Mouse (Mus musculus): ENCODE results near the gene Gm49405.

The Gm49405 gene

GRCm38 (mm10) chr19:3988066-3988465, 12.4 kb upstream of the Gm49405 start:
- DNase-seq: no peak

GRCm38 (mm10) chr19:3988750-3989149, 11.7 kb upstream of the Gm49405 start:
- no peak for DNase-seq

GRCm38 (mm10) chr19:3990804-3991203, 9.6 kb upstream of the Gm49405 start:
- DNase-seq: no peak

DNA sequence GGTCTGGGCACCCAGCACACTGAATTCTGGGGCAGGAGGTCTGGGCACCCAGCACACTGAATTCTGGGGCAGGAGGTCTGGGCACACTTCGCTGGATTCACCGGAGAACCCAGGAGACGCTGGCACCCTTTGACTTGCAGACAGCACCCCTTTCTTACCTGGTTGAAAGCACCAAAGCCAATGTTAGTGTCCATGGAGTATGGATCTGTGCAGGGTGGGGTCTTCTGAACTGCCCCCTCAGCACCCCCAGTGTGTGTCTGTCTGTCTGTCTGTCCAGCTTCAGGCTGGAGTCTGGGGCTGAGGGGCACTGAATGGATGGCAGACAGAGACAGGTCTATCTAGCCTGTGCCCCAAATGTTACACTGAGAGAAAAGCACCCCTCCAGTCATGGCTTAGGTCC, 8.9 kb upstream of the Gm49405 start:
- DNase-seq: no peak

DNA sequence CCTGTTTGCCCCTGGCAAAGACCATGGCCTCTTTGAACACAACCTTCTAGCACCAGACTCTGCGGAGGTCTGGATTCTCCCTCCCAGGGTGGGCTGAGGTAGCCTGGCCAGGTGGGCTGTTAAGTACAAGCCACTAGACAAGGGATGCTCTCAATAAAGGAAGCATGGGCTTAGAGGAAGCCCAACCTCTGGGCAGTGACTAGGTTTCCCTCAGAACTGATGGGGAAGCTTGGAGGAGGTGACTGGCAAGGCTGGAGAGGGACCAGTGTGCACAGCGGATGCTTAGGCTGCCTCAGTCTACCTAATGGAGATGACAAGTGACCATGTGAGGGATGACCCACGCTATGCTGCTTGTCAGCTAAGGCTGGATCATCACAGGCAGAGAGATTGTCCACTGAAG, 8.5 kb upstream of the Gm49405 start:
- DNase-seq: no peak

GRCm38 (mm10) chr19:3992416-3992815, 8.0 kb upstream of the Gm49405 start, which contains the start of gene Tbx10:
Tbx10 (plus strand) TSS chr19:3992752.
- no peak for DNase-seq

DNA sequence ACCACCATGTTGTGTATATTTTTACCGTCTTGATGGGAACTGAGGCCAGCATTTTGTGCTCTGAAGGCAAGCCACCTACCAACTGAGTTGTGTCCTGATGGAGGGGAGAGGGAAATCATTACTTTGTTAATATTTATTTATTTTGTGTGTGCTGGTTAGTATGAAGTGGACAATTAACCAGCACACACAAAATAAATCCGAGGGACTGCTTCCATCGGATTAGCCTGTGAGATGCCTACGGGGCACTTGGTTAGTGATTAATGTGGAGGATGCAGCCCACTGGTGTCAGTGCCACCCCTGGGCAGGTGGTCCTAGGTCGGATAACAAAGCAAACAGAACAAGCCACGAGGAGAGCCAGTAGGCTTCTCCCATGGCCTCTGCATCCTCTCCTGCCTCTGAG, 5.5 kb upstream of the Gm49405 start:
- no peak for DNase-seq

GRCm38 (mm10) chr19:3995505-3995904, 4.9 kb upstream of the Gm49405 start:
- no peak for DNase-seq

DNA sequence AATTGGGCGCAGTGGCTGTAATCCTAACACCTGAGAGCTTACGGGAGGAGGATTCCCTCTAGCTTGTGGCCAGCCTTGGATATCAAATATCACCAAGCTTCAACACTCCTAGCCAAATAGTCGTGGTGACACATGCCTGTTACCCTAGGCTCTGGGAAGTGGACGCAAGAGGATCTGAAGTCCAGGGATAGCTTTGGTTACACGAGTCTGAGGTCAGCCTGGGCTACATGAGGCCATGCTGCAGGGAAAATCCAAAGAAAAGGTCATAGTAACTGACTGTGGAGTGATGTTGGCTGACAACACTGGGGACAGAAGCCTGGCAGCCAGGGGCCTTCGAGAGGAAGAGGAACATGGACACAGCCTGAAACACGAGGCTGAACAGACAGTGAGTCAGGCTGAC, 4.3 kb upstream of the Gm49405 start:
- no peak for DNase-seq

DNA sequence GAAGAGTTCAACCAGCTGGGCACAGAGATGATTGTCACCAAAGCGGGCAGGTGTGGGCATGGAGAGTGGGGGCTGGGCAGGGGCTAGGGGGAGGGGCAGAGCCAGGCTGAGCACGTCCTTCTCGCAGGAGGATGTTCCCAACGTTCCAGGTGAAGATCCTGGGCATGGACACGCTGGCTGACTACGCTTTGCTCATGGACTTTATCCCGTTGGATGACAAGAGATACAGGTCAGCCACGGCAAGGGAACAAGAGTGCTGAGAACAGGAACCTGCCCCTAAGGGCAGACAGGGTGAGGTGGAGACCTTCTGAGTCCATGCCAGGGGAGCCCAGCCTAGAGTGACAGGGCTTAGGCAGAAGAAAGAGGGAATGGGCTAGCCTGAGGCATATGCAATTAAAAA, 3.7 kb upstream of the Gm49405 start:
- DNase-seq: no peak

- DNase-seq: no peak
These were observed 3.2 kb upstream of the Gm49405 start for GRCm38 (mm10) chr19:3997231-3997630.

GRCm38 (mm10) chr19:3998335-3998734, 2.1 kb upstream of the Gm49405 start:
- DNase-seq: no peak

DNA sequence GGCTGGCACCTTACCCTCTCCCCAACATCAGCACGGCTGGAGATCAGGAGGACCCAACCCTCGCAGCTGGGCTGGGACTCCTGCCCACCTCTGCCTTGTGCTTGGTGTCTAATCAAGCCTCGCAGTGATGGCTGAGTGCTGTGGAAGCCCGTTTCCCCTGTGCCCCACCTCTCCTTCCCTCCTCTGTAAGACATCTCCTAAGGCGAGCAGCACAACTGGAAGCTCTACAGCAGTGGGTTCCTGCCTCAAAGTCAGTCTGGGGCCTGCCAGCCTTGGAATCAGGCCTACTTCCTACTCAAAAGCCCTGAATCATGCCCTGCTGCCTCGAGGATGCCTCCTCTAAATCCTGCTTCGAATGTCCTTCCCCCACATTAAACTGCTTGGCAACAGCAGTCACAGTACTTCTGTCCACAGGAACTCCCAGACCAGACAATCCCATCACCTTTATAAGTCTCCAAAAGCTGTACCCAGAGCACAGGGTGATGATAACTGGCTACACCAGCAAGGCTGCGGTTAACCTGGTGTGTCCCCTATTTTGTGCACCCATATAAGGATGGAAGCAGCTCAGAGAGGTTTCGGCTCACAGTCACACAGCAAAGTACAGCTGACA, 1.2 kb upstream of the Gm49405 start:
- no peak for DNase-seq

GRCm38 (mm10) chr19:4000949-4001525, 611 bp downstream of the Gm49405 start:
- DNase-seq: no peak

- no peak for DNase-seq
These were observed 1.3 kb downstream of the Gm49405 start for GRCm38 (mm10) chr19:4001752-4002151.

DNA sequence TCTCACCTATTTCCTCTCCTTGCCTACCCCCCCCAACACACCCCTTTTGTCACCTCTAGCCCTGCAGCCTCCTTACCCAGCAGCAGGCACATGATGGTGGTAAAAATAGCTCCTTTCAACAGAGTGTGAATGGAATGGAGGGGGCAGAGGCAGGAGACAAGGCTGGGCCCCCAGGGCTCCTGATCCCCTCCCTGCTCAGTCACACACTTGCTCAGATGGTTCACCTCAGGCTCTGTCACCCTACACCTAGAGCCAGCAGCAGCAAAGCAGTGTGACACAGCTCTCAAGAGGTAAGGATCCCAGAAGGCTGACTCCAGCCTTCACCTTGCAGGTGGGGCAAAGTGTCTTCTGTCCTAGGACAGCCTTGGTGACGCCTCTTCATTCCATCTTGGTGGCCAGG, 2.7 kb downstream of the Gm49405 start, which contains the start of gene Doc2g:
Doc2g (plus strand) TSS at position 202 of the 400 bp plus-strand sequence.
- no peak for DNase-seq

DNA sequence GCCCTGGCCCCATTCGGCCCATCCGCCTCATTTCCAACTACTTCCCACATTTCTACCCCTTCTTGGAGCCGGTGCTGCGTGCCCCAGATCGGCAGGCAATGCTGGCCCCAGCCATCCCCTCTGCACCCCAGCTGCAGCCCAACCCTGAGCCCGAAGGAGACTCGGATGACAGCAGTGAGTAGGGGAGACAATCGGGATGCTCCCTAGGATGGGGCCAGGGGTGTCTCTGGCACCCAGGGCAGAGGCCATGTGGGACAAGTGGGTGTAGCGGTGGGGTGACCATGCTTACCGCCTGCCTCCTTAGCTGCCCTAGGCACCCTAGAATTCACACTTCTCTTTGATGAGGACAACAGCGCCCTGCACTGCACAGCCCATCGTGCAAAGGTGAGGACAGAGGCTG, 3.2 kb downstream of the Gm49405 start:
- no peak for DNase-seq

DNA sequence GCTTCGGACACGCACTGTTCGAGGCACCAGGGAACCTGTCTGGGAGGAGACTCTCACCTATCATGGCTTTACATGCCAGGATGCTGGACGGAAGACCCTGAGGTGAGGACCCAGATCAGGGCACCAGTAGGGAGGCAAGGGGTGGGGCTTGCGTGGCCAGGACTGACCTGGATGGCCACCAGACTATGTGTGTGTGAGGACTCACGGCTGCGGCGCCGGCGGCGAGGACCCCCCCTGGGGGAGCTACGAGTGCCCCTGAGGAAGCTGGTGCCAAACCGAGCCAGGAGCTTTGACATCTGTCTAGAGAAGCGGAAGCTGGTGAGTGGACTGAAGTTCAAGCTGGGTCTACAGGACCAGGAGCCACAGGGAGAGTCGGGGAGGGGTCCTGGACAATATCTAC, 3.9 kb downstream of the Gm49405 start:
- DNase-seq: no peak

DNA sequence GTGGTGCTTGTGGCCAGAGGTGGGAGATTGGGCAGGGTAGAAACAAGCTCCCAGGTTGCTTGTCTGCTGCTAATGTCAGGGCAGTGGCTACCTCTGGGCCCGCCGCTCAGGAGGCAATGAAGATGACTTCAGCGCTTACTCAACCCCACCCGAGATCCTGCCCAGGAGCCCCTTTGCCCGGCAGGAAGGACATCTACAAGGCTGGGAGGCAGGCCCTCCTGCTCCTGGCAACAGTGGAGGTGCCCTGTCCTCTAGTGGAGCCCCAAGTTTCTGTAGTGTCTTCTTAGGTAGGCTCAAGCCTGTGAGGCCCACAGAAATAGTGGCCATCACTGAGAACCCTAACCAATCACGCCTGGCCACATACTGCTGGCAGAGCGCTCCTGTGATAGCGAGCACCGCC, 4.7 kb downstream of the Gm49405 start:
- no peak for DNase-seq

DNA sequence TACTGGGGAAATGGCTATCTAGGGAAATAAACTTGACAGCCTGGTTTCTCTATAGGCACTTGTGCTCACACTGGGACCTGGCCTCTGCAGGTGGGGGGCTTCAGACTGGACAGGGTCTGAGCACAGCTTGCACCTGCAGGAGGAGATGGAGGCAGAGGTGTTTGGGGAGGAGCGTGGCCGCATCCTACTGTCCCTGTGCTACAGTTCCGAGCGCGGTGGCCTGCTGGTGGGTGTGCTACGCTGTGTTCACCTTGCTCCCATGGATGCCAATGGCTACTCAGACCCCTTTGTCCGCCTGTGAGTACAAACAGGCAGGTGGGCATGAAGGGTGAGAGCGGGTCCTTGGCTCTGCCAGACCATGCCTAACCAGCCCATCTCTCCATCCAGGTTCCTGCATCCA, 5.5 kb downstream of the Gm49405 start:
- DNase-seq: no peak

DNA sequence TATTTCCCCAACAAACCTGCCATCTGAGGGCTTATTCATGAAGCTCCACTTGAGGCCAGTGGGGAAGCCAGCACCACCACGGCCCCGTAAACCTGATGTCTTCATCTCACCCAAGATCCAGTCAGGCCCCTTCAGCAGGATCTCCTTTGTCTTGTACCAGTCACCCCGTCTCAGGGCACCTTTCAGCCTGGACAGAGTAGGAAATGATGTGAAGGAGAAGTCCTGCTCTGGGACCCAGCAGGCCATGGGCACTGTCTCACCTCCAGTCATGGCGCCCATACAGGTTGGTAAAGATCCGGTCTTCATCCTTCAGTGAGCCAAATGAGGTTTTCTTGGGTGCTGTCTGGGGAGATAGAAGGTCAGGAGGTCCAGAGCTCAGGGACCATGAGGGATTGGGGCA, 10.7 kb downstream of the Gm49405 start:
- no peak for DNase-seq

DNA sequence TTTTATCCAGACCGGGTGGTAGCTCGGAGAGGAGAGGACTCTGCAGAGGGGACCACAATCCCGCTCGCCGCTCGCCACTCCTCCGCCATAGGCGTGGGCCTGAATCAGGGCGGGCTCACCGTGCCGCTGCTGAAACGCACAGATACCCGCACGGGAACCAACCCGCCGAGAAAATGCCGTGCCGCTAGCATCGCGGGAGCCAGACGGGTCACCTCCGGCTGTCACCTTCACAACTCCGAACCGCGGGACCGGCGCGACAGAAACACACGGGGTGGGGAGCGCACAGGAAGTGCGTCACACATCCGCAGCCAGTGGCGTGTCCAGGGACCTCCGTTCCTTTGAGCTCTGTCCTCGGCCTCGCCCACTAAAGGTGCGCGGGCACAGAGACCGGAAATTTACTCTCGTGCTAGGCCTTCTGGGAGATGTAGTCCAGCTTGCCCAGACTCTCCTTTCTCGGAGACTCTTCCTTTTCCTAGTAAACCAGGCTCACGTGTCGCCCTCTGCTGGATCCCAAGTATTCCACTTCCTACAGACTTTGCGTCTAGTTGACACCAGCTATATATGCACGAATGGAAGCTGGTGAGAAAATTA, 12.1 kb downstream of the Gm49405 start, which contains the start of gene Ndufv1:
Ndufv1 (minus strand) TSS at position 375 of the 591 bp plus-strand sequence.
- DNase-seq: peak; percentile 99

- no peak for DNase-seq
These were observed 12.6 kb downstream of the Gm49405 start for GRCm38 (mm10) chr19:4013066-4013465.

DNA sequence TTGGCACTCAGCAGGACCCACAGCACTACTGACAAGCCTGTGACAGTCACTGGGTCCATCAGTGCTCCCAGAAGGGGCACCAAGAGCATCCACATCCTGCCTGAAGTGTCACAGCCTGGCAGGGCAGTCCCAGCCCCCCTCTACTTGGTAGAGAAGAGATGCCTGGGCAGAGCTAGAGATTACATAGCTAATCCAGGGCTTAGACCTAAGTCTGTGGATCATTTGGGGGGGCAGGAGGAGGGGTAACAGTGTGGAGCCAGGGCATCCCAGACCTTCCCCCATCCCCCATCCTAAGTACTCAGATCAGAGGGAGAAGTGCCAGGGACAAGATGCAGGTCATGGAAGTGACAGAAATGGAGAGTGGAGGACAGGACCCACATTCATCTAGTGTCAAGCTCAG, 14.4 kb downstream of the Gm49405 start:
- no peak for DNase-seq

- no peak for DNase-seq
These were observed 15.2 kb downstream of the Gm49405 start for GRCm38 (mm10) chr19:4015635-4016034.

All from layer of hippocampus, adult 9-11 months (tissue).